Mouse (Mus musculus) urinary bladder, adult 18-20 months (tissue): ENCODE measurements around the gene Aes.

Experiments
- DNase-seq, 2 experiments: peaks; one replicate each; pipeline ENCODE4 v3.0.0; 2022; ENCODE audit warnings: low spot score in 2 of 2, mixed read lengths in 2 of 2

Gene Aes

DNA sequence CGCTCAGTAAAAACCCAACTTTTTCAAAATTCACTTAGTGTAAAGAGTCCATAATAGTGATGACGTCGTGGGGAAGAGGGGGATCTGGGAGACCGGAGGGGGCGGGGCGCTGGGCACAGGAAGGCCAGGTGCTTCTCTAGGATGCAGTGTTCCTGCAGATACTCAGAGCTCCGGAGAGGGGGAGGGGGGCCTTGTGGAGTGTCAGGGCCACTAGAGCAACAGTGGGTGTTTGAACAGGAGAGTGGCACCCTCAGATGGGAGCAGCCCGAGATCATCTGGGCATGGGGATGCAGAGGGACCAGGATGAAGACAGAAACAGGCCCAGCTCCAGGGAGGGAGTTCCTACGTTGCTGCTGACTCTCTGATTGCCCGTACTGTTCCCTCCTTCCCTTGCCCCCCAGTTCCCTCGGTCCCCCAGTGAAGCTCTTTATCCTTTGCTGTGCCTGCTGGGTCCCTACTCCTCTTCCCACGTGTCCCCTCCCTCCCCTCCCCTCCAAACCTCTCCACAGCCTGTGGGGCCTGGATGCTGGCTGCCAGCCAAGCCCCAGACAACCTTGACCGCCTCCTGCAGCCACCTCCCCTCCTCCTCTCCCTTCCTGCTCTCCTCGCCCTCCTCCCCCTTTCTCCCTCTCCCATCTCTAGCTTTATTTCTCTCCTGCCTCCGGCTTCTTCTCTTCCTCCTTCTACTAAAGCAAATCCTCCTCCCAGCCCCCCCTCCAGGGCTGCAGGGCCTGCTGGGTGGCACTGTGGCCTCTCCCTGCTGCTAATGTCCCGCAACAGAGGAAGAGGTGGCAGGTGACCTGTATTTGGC, 9.3 kb downstream of the Aes start:
- no peak for DNase-seq

- DNase-seq, result no peak
Observed at GRCm38 (mm10) chr10:81569507-81570237, 10.4 kb downstream of the Aes start.

GRCm38 (mm10) chr10:81570238-81570800, 11.0 kb downstream of the Aes start:
- DNase-seq, result no peak

DNA sequence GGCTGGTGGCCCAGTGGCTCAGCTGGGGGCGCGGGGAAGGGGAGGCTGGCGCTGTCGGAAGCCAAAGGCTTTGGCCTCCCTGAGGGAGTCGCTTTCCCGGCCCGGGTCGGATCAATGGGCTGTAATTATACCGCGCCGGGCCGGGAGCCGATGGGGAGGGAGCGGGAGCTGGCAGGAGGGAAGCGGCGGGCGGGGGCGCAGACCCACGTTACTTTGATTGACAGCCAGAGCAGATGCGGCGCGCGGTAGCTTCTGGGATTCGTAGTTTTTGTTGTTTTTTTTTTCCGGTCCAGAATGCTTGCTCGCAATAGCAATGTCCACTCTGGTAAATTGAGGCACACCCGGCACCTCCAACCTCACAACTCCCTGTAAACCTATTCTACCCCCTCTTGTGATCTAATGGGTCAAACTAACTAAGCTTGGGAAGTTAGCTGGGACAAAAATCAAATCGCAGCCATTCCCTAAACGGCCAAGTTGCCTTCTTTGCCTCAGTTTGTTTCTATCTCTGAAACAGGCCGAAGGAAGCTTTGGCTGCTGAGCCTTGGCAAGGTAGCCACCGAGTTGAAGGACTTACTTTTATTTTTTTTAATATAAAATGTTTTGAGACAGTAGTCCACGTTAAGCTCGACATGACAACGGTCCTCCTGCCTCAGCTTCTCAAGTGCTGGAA, 11.7 kb downstream of the Aes start:
- DNase-seq, result peak; percentile 77 to 86

DNA sequence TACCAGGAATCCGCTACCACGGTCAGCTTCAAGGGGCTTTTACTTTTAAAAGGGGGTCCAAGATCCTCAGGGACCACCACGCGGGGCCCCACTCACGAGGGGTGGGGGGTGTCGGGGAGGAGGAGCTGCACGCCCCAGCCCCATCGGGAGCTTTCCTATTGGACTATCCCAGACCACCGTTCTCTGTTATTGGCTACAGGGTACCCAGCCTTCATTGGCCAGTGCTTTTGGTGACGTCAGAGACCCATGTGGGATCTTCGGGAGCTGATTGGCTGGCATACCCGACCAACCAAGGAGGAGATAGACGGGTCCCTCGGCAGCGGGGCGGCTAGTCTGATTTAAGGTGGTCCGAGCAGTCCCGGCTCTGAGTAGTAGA, 12.2 kb downstream of the Aes start:
- DNase-seq, result peak; percentile 90 to 98

DNA sequence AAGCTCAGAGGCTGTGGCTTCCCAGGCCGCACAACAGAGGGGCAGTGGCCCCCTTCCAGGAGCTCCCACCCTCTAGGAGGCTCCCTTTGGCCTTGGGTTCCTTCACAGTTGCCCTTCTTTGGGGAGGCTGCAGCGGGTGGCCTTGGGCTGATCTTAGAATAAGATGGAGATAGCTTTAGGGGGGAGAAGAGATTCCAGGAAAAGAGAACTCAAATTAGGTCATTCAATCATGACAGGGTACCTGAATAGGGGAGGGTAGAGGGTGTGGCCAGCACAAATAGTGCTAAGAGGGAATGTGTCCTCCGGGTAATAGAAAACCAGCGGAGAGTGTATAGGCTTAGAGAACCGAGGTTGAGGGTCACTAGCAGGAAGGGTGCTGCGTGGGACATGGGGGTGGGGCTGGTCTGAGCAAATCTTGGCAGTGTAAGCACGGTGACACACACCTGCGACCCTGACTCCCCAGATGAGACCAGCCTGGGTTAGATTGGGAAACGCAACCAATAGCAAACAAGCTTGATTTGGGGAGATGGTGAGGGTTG, 12.9 kb downstream of the Aes start:
- no peak for DNase-seq

DNA sequence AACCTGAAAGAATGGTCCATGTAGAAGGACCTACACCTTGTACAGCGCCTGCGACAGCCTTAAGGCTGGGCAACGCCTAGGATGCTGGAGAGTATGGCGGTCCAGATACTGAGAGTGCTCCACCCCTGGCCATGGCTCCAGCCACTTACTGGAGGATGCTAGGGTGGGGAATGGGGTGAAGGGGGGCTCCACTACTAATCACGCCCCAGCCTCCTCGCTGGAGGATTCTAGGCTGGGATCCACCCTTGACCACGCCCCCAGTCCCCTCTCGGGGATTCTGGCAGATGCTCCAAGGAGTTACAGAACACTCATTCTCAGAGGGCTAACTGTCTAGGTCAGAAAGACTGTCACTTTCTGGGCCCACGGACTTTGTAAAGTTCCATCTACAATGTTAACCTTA, 13.7 kb downstream of the Aes start:
- DNase-seq, result peak in 1 of 2 experiments; percentile 73

- DNase-seq, result no peak
Observed at GRCm38 (mm10) chr10:81574081-81575056, 15.1 kb downstream of the Aes start, which contains the start of gene Tle2. TSS of gene Tle2 (plus strand) at chr10:81574561.

DNA sequence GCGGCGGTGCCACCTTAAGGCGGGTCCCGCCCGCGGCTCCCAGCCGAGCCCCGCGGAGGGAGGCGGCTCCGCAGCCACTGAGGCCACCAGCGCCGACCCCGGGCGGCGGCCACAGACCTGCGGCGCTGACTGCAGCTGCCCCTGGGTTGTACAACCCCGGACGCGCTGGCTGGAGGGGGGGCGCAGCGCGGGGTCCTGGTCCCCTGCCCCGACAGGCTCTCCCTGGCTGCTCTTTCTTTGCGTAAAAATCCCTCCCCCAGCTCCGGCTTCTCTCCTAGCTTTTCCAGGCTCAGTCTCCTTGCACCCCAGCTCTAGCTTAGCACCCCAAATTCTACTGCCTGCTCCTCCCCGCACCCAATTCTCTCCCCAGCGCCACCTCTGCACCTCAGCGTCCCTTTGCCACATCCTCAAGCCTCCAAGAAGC, 15.9 kb downstream of the Aes start:
- DNase-seq, result no peak

DNA sequence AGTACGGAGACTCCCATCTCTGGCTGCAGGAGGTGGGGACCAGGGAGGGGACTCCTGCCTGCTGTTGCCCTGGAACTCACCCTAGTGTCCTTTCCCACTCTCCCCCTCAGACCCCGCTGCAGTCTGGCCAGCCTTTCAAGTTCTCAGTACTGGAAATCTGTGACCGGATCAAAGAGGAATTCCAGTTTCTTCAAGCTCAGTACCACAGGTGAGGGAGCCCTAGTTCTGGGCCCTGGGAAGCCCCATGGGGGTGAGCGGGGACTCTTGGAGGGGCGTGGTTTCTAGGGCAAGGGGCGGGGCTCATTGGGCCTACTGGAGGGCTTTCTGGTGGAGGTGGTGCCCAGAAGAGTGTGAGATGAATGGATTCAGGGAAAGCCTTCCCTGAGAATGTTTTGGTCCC, 16.4 kb downstream of the Aes start:
- no peak for DNase-seq

DNA sequence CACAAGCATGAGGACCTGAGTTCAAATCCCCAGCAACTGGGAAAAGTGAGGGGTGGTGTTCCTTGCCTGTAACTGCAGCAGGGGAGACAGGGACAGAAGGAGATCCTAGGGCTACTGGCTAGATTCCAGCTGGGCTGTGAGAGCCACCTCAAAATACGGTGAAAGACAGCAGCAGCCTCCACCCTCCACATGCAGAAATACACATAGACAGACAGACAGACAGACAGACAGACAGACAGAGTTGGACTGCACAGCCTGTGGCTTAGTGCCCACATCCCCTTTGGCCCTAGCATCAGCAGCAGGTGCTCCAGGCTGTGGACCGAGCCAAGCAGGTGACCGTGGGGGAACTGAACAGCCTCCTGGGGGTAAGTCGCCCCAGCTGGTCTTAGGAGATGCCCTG, 20.7 kb downstream of the Aes start:
- no peak for DNase-seq

- DNase-seq, result no peak
Observed at GRCm38 (mm10) chr10:81580441-81581070, 21.3 kb downstream of the Aes start.

DNA sequence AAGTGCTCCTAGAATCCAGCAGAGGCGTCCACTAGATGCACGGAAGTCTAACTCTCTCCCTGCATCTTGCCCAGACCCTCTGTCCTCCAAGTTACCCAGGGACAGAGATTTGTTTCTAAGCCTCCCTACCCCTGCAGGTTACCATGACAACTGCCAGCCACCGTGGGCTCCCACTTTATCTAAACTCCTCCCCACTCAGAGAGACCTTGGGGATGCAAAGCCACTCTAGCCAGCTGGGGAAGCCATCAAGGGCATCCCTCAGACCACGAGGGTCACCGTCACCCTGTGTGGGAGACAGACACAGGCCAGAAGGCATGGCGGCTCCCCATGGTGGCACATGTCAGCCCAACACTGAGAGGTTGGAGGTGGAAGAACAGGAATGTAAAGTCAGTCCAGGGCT, 24.1 kb downstream of the Aes start:
- DNase-seq, result no peak

GRCm38 (mm10) chr10:81588739-81589138, 29.5 kb downstream of the Aes start:
- no peak for DNase-seq

GRCm38 (mm10) chr10:81591846-81592245, 32.6 kb downstream of the Aes start:
- no peak for DNase-seq

GRCm38 (mm10) chr10:81592631-81593030, 33.3 kb downstream of the Aes start:
- DNase-seq, result no peak

DNA sequence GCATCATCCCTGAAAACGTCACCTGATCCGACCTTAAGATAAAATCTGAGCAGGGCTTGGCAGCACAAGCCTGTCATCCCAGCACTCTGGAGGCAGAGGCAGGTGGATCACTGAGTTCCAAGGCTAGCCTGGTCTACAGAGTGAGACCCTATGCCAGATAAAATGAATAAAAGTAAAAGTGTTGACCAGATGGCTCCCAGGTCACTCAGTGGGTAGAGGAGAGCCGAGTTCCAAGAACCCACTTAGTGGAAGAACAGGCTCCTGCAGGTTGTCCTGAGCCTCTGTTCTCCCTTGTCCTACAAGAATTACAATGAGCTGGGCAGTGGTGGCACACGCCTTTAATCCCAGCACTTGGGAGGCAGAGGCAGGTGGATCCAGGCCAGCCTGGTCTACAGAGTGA, 33.9 kb downstream of the Aes start:
- DNase-seq, result no peak

- no peak for DNase-seq
Observed at GRCm38 (mm10) chr10:81593935-81594334, 34.6 kb downstream of the Aes start.

DNA sequence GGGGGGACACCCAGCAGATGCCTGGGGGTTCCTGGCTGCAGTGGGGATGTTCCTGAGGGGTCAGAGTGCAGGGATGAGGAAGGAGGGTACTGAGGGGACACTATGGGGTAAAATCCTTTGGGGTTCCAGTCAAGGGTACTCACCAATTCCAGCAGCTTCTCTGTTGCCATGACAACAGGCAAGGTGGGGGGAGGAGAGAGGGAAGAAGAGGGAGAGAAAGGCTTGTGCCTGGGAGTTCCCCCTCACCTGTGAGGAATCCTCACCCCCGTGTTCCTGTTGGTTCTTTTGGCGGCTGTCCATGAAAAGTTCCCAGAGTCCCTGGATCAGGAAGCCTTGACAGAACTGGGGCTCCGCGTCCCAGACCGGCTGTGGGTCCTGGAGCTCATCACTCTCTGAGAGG, 36.3 kb downstream of the Aes start:
- DNase-seq, result no peak

- peak in 1 of 2 experiments; percentile 39 for DNase-seq
Observed at GRCm38 (mm10) chr10:81596611-81597010, 37.3 kb downstream of the Aes start.
